Mouse (Mus musculus): ENCODE data around the gene Lrrc57.

- TF ChIP-seq CHD1 (IDR thresholded peaks at IDR 0.05; ENCODE audit: low read depth, low read length) = no peak
- TF ChIP-seq E2F4 (IDR thresholded peaks at IDR 0.05; ENCODE audit: borderline replicate concordance, low read depth, low read length) = no peak
- TF ChIP-seq POLR2A (IDR thresholded peaks at IDR 0.05; ENCODE audit: control insufficient read depth in 1 of 2, insufficient read depth in 1 of 2, low read depth in 1 of 2, low read length in 2 of 2, poor library complexity in 1 of 2) = no peak
- no peak for TF ChIP-seq ZC3H11A (IDR thresholded peaks at IDR 0.05; ENCODE audit: low read depth, low read length)
- TF ChIP-seq CTCF (IDR thresholded peaks at IDR 0.05 in 2 of 3, conservative IDR thresholded peaks at IDR 0.05 in 1 of 3; ENCODE audit: control insufficient read depth in 1 of 3, insufficient read depth in 1 of 3, low read depth in 2 of 3, low read length in 3 of 3, poor library complexity in 1 of 3, severe bottlenecking in 1 of 3) = no peak
- no peak for TF ChIP-seq GATA1 (IDR thresholded peaks at IDR 0.05; ENCODE audit: low read depth, low read length)
- TF ChIP-seq RAD21 (IDR thresholded peaks at IDR 0.05; ENCODE audit: low read depth, low read length) = no peak
Measured at GRCm38 (mm10) chr2:120599506-120599905, 9.8 kb downstream of the Lrrc57 start.

Data from MEL (cell line).